In genomic region chr4:141488670-141489069, GRCm38 (mm10) we compare ENCODE assay signal across 11 mouse cellular contexts. TPM values are rescaled to one million over a fixed set of nuclear protein-coding genes. Genes with fewer than 3 reads are reported as not detected.
A peak's percentile ranks its signal among the peaks of the same experiment; 100 is the strongest.
DNase-seq lines count a peak whose midpoint lies in the region; ATAC-seq and TF ChIP-seq lines count a peak whose summit lies in the region.
"Had no signal": no experiment of that assay in that cellular context is flagged by ENCODE, and none has a peak within 500 bp of the region (broad histone marks: within the 10 kb centered on the region; RNA-seq: fewer than 3 reads in every experiment).

No protein-coding gene starts in this region.

- peaks cover 78% of the 10 kb centered on the region for H3K36me3 ChIP-seq in hindbrain, postnatal 0 days (ENCODE audit: insufficient read depth, low read length)
- H3K36me3 ChIP-seq in hindbrain, embryonic 13.5 days = peaks cover 97% of the 10 kb centered on the region
- H3K36me3 ChIP-seq in spleen, adult 2 months (ENCODE audit: control insufficient read depth, insufficient read depth, low read length) = peaks cover 38% of the 10 kb centered on the region
- peaks cover 55% of the 10 kb centered on the region for H3K36me3 ChIP-seq in hindbrain, embryonic 16.5 days (ENCODE audit: control insufficient read depth, insufficient read depth, low read length)

- no peak for TF ChIP-seq POLR2A in spleen, adult 2 months (IDR thresholded peaks at IDR 0.05; ENCODE audit: low read depth, low read length)

- H3K27me3 ChIP-seq in hindbrain, postnatal 0 days (ENCODE audit: insufficient read depth, low read length) = no peaks in the 10 kb centered on the region
- no peaks in the 10 kb centered on the region for H3K27me3 ChIP-seq in hindbrain, embryonic 13.5 days
- no peaks in the 10 kb centered on the region for H3K27me3 ChIP-seq in spleen, adult 2 months (ENCODE audit: control insufficient read depth, insufficient read depth, low read length)
- no peaks in the 10 kb centered on the region for H3K27me3 ChIP-seq in hindbrain, embryonic 16.5 days (replicated peaks; ENCODE audit: control insufficient read depth, insufficient read depth, low read length)

- ATAC-seq in hindbrain, postnatal 0 days = no peak
- ATAC-seq in hindbrain, embryonic 13.5 days (ENCODE audit: low FRiP score) = no peak
- peak; percentile 70; the same call in 1 of the 2 replicates for ATAC-seq in erythroblast, adult 5-6 weeks (replicated peaks; ENCODE audit: low FRiP score, poor library complexity, severe bottlenecking)
- ATAC-seq in hindbrain, embryonic 16.5 days = no peak

- H3K4me3 ChIP-seq in hindbrain, postnatal 0 days (ENCODE audit: low read length) = no peak overlapping the region
- H3K4me3 ChIP-seq in hindbrain, embryonic 13.5 days = no peak overlapping the region
- H3K4me3 ChIP-seq in spleen, adult 2 months (ENCODE audit: extremely low read depth, insufficient read depth, insufficient read length) = no peak overlapping the region
- H3K4me3 ChIP-seq in hindbrain, embryonic 16.5 days (ENCODE audit: low read length) = no peak overlapping the region

- no peak overlapping the region for H3K9ac ChIP-seq in hindbrain, postnatal 0 days (replicated peaks; ENCODE audit: low read length)
- no peak overlapping the region for H3K9ac ChIP-seq in hindbrain, embryonic 13.5 days
- no peak overlapping the region for H3K9ac ChIP-seq in hindbrain, embryonic 16.5 days (ENCODE audit: low read depth, low read length)

- H3K9me3 ChIP-seq in hindbrain, postnatal 0 days (ENCODE audit: low read length) = no peaks in the 10 kb centered on the region
- no peaks in the 10 kb centered on the region for H3K9me3 ChIP-seq in hindbrain, embryonic 13.5 days
- no peaks in the 10 kb centered on the region for H3K9me3 ChIP-seq in hindbrain, embryonic 16.5 days (ENCODE audit: control insufficient read depth, low read length)

- H3K4me1 ChIP-seq in hindbrain, postnatal 0 days (ENCODE audit: insufficient read depth, low read length) = no peaks in the 10 kb centered on the region
- H3K4me1 ChIP-seq in hindbrain, embryonic 13.5 days (replicated peaks) = no peaks in the 10 kb centered on the region
- H3K4me1 ChIP-seq in spleen, adult 2 months (ENCODE audit: control insufficient read depth, insufficient read depth, insufficient read length) = no peaks in the 10 kb centered on the region
- H3K4me1 ChIP-seq in hindbrain, embryonic 16.5 days (ENCODE audit: control insufficient read depth, insufficient read depth, low read depth, low read length) = no peaks in the 10 kb centered on the region

- no peak overlapping the region for H3K4me2 ChIP-seq in hindbrain, postnatal 0 days (ENCODE audit: low read depth, low read length)
- no peak overlapping the region for H3K4me2 ChIP-seq in hindbrain, embryonic 13.5 days
- no peak overlapping the region for H3K4me2 ChIP-seq in hindbrain, embryonic 16.5 days (ENCODE audit: low read length)

- H3K27ac ChIP-seq in hindbrain, postnatal 0 days = no peak overlapping the region
- no peak overlapping the region for H3K27ac ChIP-seq in hindbrain, embryonic 13.5 days
- no peak overlapping the region for H3K27ac ChIP-seq in spleen, adult 2 months (ENCODE audit: insufficient read depth, low read length)
- H3K27ac ChIP-seq in hindbrain, embryonic 16.5 days (ENCODE audit: low read depth, low read length) = no peak overlapping the region

- no peak for DNase-seq in hindbrain, postnatal 0 days (ENCODE audit: low spot score)
- no peak for DNase-seq in spleen, adult 2 months (ENCODE audit: low read depth in 1 of 2, low spot score in 2 of 2)
- no peak for DNase-seq in spleen, postnatal 36 days (ENCODE audit: low spot score in 2 of 2)
- peak; percentile 47 to 54 for DNase-seq in thymus, postnatal 36 days
- no peak for DNase-seq in urinary bladder, adult 18-20 months (ENCODE audit: low spot score in 2 of 2)
- DNase-seq: heart, postnatal 14 days; layer of hippocampus, postnatal 36 days had no signal

- WGBS in hindbrain, postnatal 0 days = 93% methylated on average over 4 of the region's 4 CpGs
- 95% methylated on average over 4 of the region's 4 CpGs for WGBS in hindbrain, embryonic 13.5 days
- WGBS in spleen, adult 2 months = 95% methylated on average over 4 of the region's 4 CpGs
- WGBS in hindbrain, embryonic 16.5 days = 91% methylated on average over 4 of the region's 4 CpGs

- TF ChIP-seq CTCF in hindbrain, postnatal 0 days (IDR thresholded peaks at IDR 0.05; ENCODE audit: low read depth) = peak; percentile 70
- TF ChIP-seq CTCF in spleen, adult 2 months (IDR thresholded peaks at IDR 0.05; ENCODE audit: extremely low read depth, insufficient read depth, insufficient read length, insufficient replicate concordance) = peak; percentile 15; the same call in 1 of the 2 replicates

RNA-seq across cellular contexts. Expression of gene Zbtb17, which starts 44.2 kb away (rescaled TPM):
- total RNA-seq in hindbrain, postnatal 0 days (2014; rRNA removed) = 34.8 and 36.2 TPM in 2 replicates
- polyA plus RNA-seq in hindbrain, postnatal 0 days (2015; fragmentation: Nextera tagmentation; extraction: Ambion mirVana) = 28.2 and 28.8 TPM in 2 replicates
- 50.0 and 50.3 TPM in 2 replicates for polyA plus RNA-seq in hindbrain, embryonic 13.5 days (2015; fragmentation: Nextera tagmentation; extraction: Ambion mirVana)
- 35.0 and 45.2 TPM in 2 replicates for polyA plus RNA-seq in spleen, adult 2 months (2012; rRNA removed)
- total RNA-seq in erythroblast, adult 5-6 weeks (2015; ENCODE audit: low replicate concordance) = 6.3 TPM in 1 of 2 replicates, not detected in the other
- 2.6 and 4.3 TPM in 2 replicates for total RNA-seq in erythroblast, adult 5-6 weeks (2017; ENCODE audit: low replicate concordance)
- 39.5 and 39.6 TPM in 2 replicates for polyA plus RNA-seq in hindbrain, embryonic 16.5 days (2015; fragmentation: Nextera tagmentation; extraction: Ambion mirVana)

RNA-seq across cellular contexts. Expression of gene Spen, which starts 49.7 kb away (rescaled TPM):
- 16.9 and 17.4 TPM in 2 replicates for total RNA-seq in hindbrain, postnatal 0 days (2014; rRNA removed)
- 11.0 and 13.0 TPM in 2 replicates for polyA plus RNA-seq in hindbrain, postnatal 0 days (2015; fragmentation: Nextera tagmentation; extraction: Ambion mirVana)
- polyA plus RNA-seq in hindbrain, embryonic 13.5 days (2015; fragmentation: Nextera tagmentation; extraction: Ambion mirVana) = 19.2 and 19.7 TPM in 2 replicates
- 28.2 and 34.1 TPM in 2 replicates for polyA plus RNA-seq in spleen, adult 2 months (2012; rRNA removed)
- 38.0 and 60.7 TPM in 2 replicates for total RNA-seq in erythroblast, adult 5-6 weeks (2015; ENCODE audit: low replicate concordance)
- 35.6 and 63.0 TPM in 2 replicates for total RNA-seq in erythroblast, adult 5-6 weeks (2017; ENCODE audit: low replicate concordance)
- polyA plus RNA-seq in hindbrain, embryonic 16.5 days (2015; fragmentation: Nextera tagmentation; extraction: Ambion mirVana) = 10.1 and 11.8 TPM in 2 replicates

RNA-seq across cellular contexts. Expression of gene Srarp, which starts 52.8 kb away (rescaled TPM):
- 5.8 and 9.9 TPM in 2 replicates for total RNA-seq in hindbrain, postnatal 0 days (2014; rRNA removed)
- polyA plus RNA-seq in hindbrain, postnatal 0 days (2015; fragmentation: Nextera tagmentation; extraction: Ambion mirVana) = 0.33 and 0.54 TPM in 2 replicates
- not detected in 2 replicates for polyA plus RNA-seq in hindbrain, embryonic 13.5 days (2015; fragmentation: Nextera tagmentation; extraction: Ambion mirVana)
- not detected in 2 replicates for polyA plus RNA-seq in spleen, adult 2 months (2012; rRNA removed)
- not detected in 2 replicates for total RNA-seq in erythroblast, adult 5-6 weeks (2015; ENCODE audit: low replicate concordance)
- 0.70 TPM in 1 of 2 replicates, not detected in the other for total RNA-seq in erythroblast, adult 5-6 weeks (2017; ENCODE audit: low replicate concordance)
- 0.35 and 0.41 TPM in 2 replicates for polyA plus RNA-seq in hindbrain, embryonic 16.5 days (2015; fragmentation: Nextera tagmentation; extraction: Ambion mirVana)
- polyA plus RNA-seq: stomach, embryonic 16.5 days had no signal

Comparison
In these comparisons a context has a peak if more than half of its experiments do, and no peak if none do; other contexts are left out.
1. DNase-seq: peak in thymus, postnatal 36 days (2 of 2); none in hindbrain, postnatal 0 days (single experiment), spleen, adult 2 months (0 of 2), spleen, postnatal 36 days (0 of 2) and urinary bladder, adult 18-20 months (0 of 2).